Mouse (Mus musculus) forebrain, embryonic 10.5 days (tissue): ENCODE results near the gene Ugdh. TPM values are rescaled to one million over a fixed set of nuclear protein-coding genes. Genes with fewer than 3 reads are reported as not detected.
A peak's percentile ranks its signal among the peaks of the same experiment; 100 is the strongest.
"Not testable (repeated sequence)": the region's sequence is repeated elsewhere in the genome, so short reads cannot be mapped to it uniquely, and the experiment has no call there.

Experiments
- DNase-seq: peaks from one replicate; pipeline ENCODE4 v3.0.0-alpha.2; 2017; ENCODE audit warnings: low spot score; ENCODE audit errors: extremely low spot score
- H3K27ac ChIP-seq: fragments of 300-500 bp; sonication (generic); 2 replicates; pipeline ENCODE4 v1.5.1; 2016; ENCODE audit warnings: mild to moderate bottlenecking
- H3K27me3 ChIP-seq: fragments of 300-500 bp; sonication (generic); 2 replicates; pipeline ENCODE4 v1.6.1; 2016; ENCODE audit warnings: mild to moderate bottlenecking; ENCODE audit not compliant: poor library complexity, severe bottlenecking
- H3K36me3 ChIP-seq: fragments of 300-500 bp; sonication (generic); replicated peaks from 2 replicates; pipeline ENCODE4 v1.6.1; 2016; ENCODE audit warnings: mild to moderate bottlenecking, moderate library complexity
- H3K4me1 ChIP-seq: fragments of 300-500 bp; sonication (generic); 2 replicates; pipeline ENCODE4 v1.6.1; 2016
- H3K4me3 ChIP-seq: fragments of 300-500 bp; sonication (generic); 2 replicates; pipeline ENCODE4 v1.5.1; 2016; ENCODE audit warnings: mild to moderate bottlenecking, moderate library complexity
- H3K9me3 ChIP-seq: fragments of 300-500 bp; sonication (generic); 2 replicates; pipeline ENCODE4 v1.6.1; 2016; ENCODE audit warnings: mild to moderate bottlenecking, moderate library complexity
- WGBS: fragments of 180-500 bp; shearing (Covaris S2); methylation state at CpG from one replicate; pipeline ENCODE4 v1.1.7; 2016; 5-methylcytosine and 5-hydroxymethylcytosine counted together
- polyA plus RNA-seq: library from polyadenylated mRNA; unstranded; fragments of >200 nt; fragmentation: Nextera tagmentation; extraction: Ambion mirVana; gene quantifications from 2 replicates; pipeline ENCODE4 v1.2.1, GENCODE M21; 2016

Ugdh gene
- polyA plus RNA-seq, result 62.9 and 64.5 TPM in 2 replicates

GRCm38 (mm10) chr5:65435806-65436561, at the start of gene Ugdh:
Gene Ugdh, minus strand, starts transcription at chr5:65435949.
- Histone ChIP-seq H3K27ac (peak within 1 kb of the TSS; percentile 85), H3K9me3 (no peaks in the 10 kb centered on the region), H3K36me3 (no peaks in the 10 kb centered on the region), H3K4me3 (peak within 1 kb of the TSS; percentile 87), H3K27me3 (no peaks in the 10 kb centered on the region), H3K4me1 (peaks cover 26% of the 10 kb centered on the region)
- WGBS, result under 1% methylated on average over 51 of the region's 51 CpGs
- DNase-seq, result peak; percentile 95

GRCm38 (mm10) chr5:65482996-65483395, 47.2 kb upstream of the Ugdh start:
- WGBS, result 87% methylated on average over 4 of the region's 4 CpGs
- H3K4me1 ChIP-seq, result peaks cover 4% of the 10 kb centered on the region
- no peaks in the 10 kb centered on the region for H3K9me3 ChIP-seq
- H3K4me3 ChIP-seq, result no peak overlapping the region
- no peak overlapping the region for H3K27ac ChIP-seq
- H3K36me3 ChIP-seq, result no peaks in the 10 kb centered on the region
- no peak for DNase-seq
- H3K27me3 ChIP-seq, result no peaks in the 10 kb centered on the region

- 90% methylated on average over 4 of the region's 4 CpGs for WGBS
- no peak for DNase-seq
- H3K4me1 ChIP-seq, result no peaks in the 10 kb centered on the region
- H3K4me3 ChIP-seq, result no peak overlapping the region
- H3K9me3 ChIP-seq, result no peaks in the 10 kb centered on the region
- H3K27ac ChIP-seq, result no peak overlapping the region
- H3K36me3 ChIP-seq, result no peaks in the 10 kb centered on the region
- H3K27me3 ChIP-seq, result no peaks in the 10 kb centered on the region
Observed at GRCm38 (mm10) chr5:65480511-65480910, 44.8 kb upstream of the Ugdh start.

GRCm38 (mm10) chr5:65479681-65480445, 44.1 kb upstream of the Ugdh start:
- H3K27me3 ChIP-seq, result no peaks in the 10 kb centered on the region
- H3K36me3 ChIP-seq, result no peaks in the 10 kb centered on the region
- H3K27ac ChIP-seq, result no peak overlapping the region
- no peak for DNase-seq
- H3K4me3 ChIP-seq, result no peak overlapping the region
- 96% methylated on average over 9 of the region's 9 CpGs for WGBS
- H3K4me1 ChIP-seq, result no peaks in the 10 kb centered on the region
- no peaks in the 10 kb centered on the region for H3K9me3 ChIP-seq

GRCm38 (mm10) chr5:65478224-65478623, 42.5 kb upstream of the Ugdh start:
- Histone ChIP-seq H3K36me3 (no peaks in the 10 kb centered on the region), H3K4me3 (no peak overlapping the region), H3K27me3 (no peaks in the 10 kb centered on the region), H3K9me3 (no peaks in the 10 kb centered on the region), H3K27ac (no peak overlapping the region), H3K4me1 (no peaks in the 10 kb centered on the region)
- 74% methylated on average over 4 of the region's 4 CpGs for WGBS
- no peak for DNase-seq

GRCm38 (mm10) chr5:65476739-65477138, 41.0 kb upstream of the Ugdh start:
- not testable (repeated sequence) for H3K9me3 ChIP-seq, DNase-seq, H3K27me3 ChIP-seq, H3K27ac ChIP-seq, H3K4me1 ChIP-seq, H3K36me3 ChIP-seq, H3K4me3 ChIP-seq
- WGBS, result 95% methylated on average over 4 of the region's 4 CpGs

- WGBS, result 78% methylated on average over 2 of the region's 2 CpGs
- Histone ChIP-seq H3K27me3 (no peaks in the 10 kb centered on the region), H3K4me3 (no peak overlapping the region)
Observed at GRCm38 (mm10) chr5:65475806-65476205, 40.1 kb upstream of the Ugdh start.

GRCm38 (mm10) chr5:65469766-65470165, 34.0 kb upstream of the Ugdh start:
- Histone ChIP-seq H3K4me3 (no peak overlapping the region), H3K9me3 (peaks cover 7% of the 10 kb centered on the region; the same call in 1 of the 2 replicates), H3K36me3 (peaks cover 23% of the 10 kb centered on the region), H3K4me1 (0 out of 2 replicates have a peak, but pooled peaks cover 5% of the 10 kb centered on the region), H3K27ac (no peak overlapping the region), H3K27me3 (no peaks in the 10 kb centered on the region)
- no peak for DNase-seq
- WGBS, result 93% methylated on average over 6 of the region's 6 CpGs

More at GRCm38 (mm10) chr5:65475806-65476205, 40.1 kb upstream of the Ugdh start:
- no peaks in the 10 kb centered on the region for H3K9me3 ChIP-seq
- H3K27ac ChIP-seq, result no peak overlapping the region
- H3K4me1 ChIP-seq, result 0 out of 2 replicates have a peak, but pooled peaks cover 5% of the 10 kb centered on the region
- DNase-seq, result no peak
- H3K36me3 ChIP-seq, result no peaks in the 10 kb centered on the region

- H3K27ac ChIP-seq, result no peak overlapping the region
- no peaks in the 10 kb centered on the region for H3K4me1 ChIP-seq
- H3K9me3 ChIP-seq, result peaks cover 7% of the 10 kb centered on the region; the same call in 1 of the 2 replicates
- H3K27me3 ChIP-seq, result no peaks in the 10 kb centered on the region
- H3K36me3 ChIP-seq, result peaks cover 23% of the 10 kb centered on the region
- 83% methylated on average over 3 of the region's 3 CpGs for WGBS
- DNase-seq, result no peak
- H3K4me3 ChIP-seq, result no peak overlapping the region
Observed at GRCm38 (mm10) chr5:65466911-65467310, 31.2 kb upstream of the Ugdh start.

- H3K36me3 ChIP-seq, result no peaks in the 10 kb centered on the region
- no peak overlapping the region for H3K4me3 ChIP-seq
- 92% methylated on average over 14 of the region's 14 CpGs for WGBS
- DNase-seq, result no peak
- no peak overlapping the region for H3K27ac ChIP-seq
- H3K9me3 ChIP-seq, result no peaks in the 10 kb centered on the region
- peaks cover 7% of the 10 kb centered on the region; the same call in 1 of the 2 replicates for H3K4me1 ChIP-seq
- H3K27me3 ChIP-seq, result no peaks in the 10 kb centered on the region
Observed at GRCm38 (mm10) chr5:65460361-65460760, 24.6 kb upstream of the Ugdh start.

GRCm38 (mm10) chr5:65459454-65459853, 23.7 kb upstream of the Ugdh start:
- Histone ChIP-seq H3K27me3 (no peaks in the 10 kb centered on the region), H3K4me3 (no peak overlapping the region), H3K36me3 (no peaks in the 10 kb centered on the region), H3K27ac (no peak overlapping the region), H3K4me1 (peaks cover 7% of the 10 kb centered on the region; the same call in 1 of the 2 replicates), H3K9me3 (no peaks in the 10 kb centered on the region)
- 93% methylated on average over 3 of the region's 3 CpGs for WGBS
- DNase-seq, result no peak

- H3K4me1 ChIP-seq, result peaks cover 7% of the 10 kb centered on the region; the same call in 1 of the 2 replicates
- 85% methylated on average over 5 of the region's 5 CpGs for WGBS
- no peaks in the 10 kb centered on the region for H3K36me3 ChIP-seq
- no peak overlapping the region for H3K27ac ChIP-seq
- no peak for DNase-seq
- no peak overlapping the region for H3K4me3 ChIP-seq
- H3K27me3 ChIP-seq, result no peaks in the 10 kb centered on the region
- H3K9me3 ChIP-seq, result no peaks in the 10 kb centered on the region
Observed at GRCm38 (mm10) chr5:65457846-65458245, 22.1 kb upstream of the Ugdh start.
